Mouse (Mus musculus) liver, embryonic 11.5 days (tissue): ENCODE data around the gene Zfp740. TPM values are rescaled to one million over a fixed set of nuclear protein-coding genes. Genes with fewer than 3 reads are reported as not detected.

Experiments
- ATAC-seq: fragments of 200-750 bp; cut with Nextera tagmentation; replicated peaks from 2 replicates; pipeline ENCODE4 v1.8.0; 2017; ENCODE audit warnings: moderate number of reproducible peaks, mild to moderate bottlenecking, moderate TSS enrichment, moderate library complexity; ENCODE audit not compliant: low FRiP score
- DNase-seq: peaks from one replicate; pipeline ENCODE4 v3.0.0-alpha.2; 2017; ENCODE audit warnings: low spot score
- H3K27ac ChIP-seq: fragments of 300-500 bp; sonication (generic); 2 replicates; pipeline ENCODE4 v1.5.1; 2014; ENCODE audit warnings: mild to moderate bottlenecking, low read depth, low read length, control low read depth
- H3K27me3 ChIP-seq: fragments of 300-500 bp; sonication (generic); replicated peaks from 2 replicates; pipeline ENCODE4 v1.6.1; 2014; ENCODE audit warnings: low read length, mixed read lengths; ENCODE audit not compliant: control insufficient read depth, insufficient read depth
- H3K36me3 ChIP-seq: fragments of 300-500 bp; sonication (generic); 2 replicates; pipeline ENCODE4 v1.6.1; 2014; ENCODE audit warnings: mild to moderate bottlenecking, low read length, moderate library complexity, mixed read lengths; ENCODE audit not compliant: control insufficient read depth, insufficient read depth
- H3K4me1 ChIP-seq: fragments of 300-500 bp; sonication (generic); replicated peaks from 2 replicates; pipeline ENCODE4 v1.6.1; 2014; ENCODE audit warnings: low read length, mixed read lengths; ENCODE audit not compliant: control insufficient read depth, insufficient read depth
- H3K4me2 ChIP-seq: fragments of 300-500 bp; sonication (generic); 2 replicates; pipeline ENCODE4 v1.6.1; 2014; ENCODE audit warnings: mild to moderate bottlenecking, control low read depth, moderate library complexity
- H3K4me3 ChIP-seq: fragments of 300-500 bp; sonication (generic); 2 replicates; pipeline ENCODE4 v1.5.1; 2014; ENCODE audit warnings: low read depth, low read length, control low read depth
- H3K9ac ChIP-seq: fragments of 300-500 bp; sonication (generic); 2 replicates; pipeline ENCODE4 v1.6.1; 2014; ENCODE audit warnings: low read depth, low read length, control low read depth
- H3K9me3 ChIP-seq: fragments of 300-500 bp; sonication (generic); 2 replicates; pipeline ENCODE4 v1.6.1; 2016; ENCODE audit warnings: low read length, inconsistent platforms, mixed read lengths; ENCODE audit not compliant: control insufficient read depth
- WGBS: fragments of 180-500 bp; shearing (Covaris S2); extraction: QIAGEN DNeasy Blood & Tissue Kit; methylation state at CpG from one replicate; pipeline ENCODE4 v1.1.7; 2014; 5-methylcytosine and 5-hydroxymethylcytosine counted together
- polyA plus RNA-seq: library from polyadenylated mRNA; unstranded; fragments of >200 nt; fragmentation: Nextera tagmentation; extraction: Ambion mirVana; gene quantifications from 2 replicates; pipeline ENCODE4 v1.2.1, GENCODE M21; 2014

The Zfp740 gene
- polyA plus RNA-seq, 1 experiment from 2014 or later, result 38.3 TPM

- DNase-seq (peak; percentile 85), ATAC-seq (peak; percentile 39)
- Histone ChIP-seq H3K4me2 (peak overlapping the region; percentile 89), H3K9me3 (no peaks in the 10 kb centered on the region), H3K27me3 (peaks cover 84% of the 10 kb centered on the region), H3K4me3 (peak overlapping the region; percentile 51), H3K27ac (peak overlapping the region; percentile 81), H3K9ac (0 out of 2 replicates have a peak overlapping the region, but pooled peaks have one; percentile 58), H3K36me3 (no peaks in the 10 kb centered on the region), H3K4me1 (peaks cover 46% of the 10 kb centered on the region)
- WGBS, result under 1% methylated on average over 35 of the region's 35 CpGs
These were observed 43.8 kb downstream of the Zfp740 start for GRCm38 (mm10) chr15:102246866-102247251.

- Histone ChIP-seq H3K4me1 (peaks cover 45% of the 10 kb centered on the region), H3K4me3 (peak overlapping the region; percentile 51), H3K27ac (peak overlapping the region; percentile 81), H3K27me3 (peaks cover 90% of the 10 kb centered on the region), H3K4me2 (peak overlapping the region; percentile 89), H3K9me3 (no peaks in the 10 kb centered on the region), H3K9ac (peak overlapping the region; percentile 58), H3K36me3 (no peaks in the 10 kb centered on the region)
- ATAC-seq, result peak; percentile 38
- WGBS, result 1% methylated on average over 65 of the region's 65 CpGs
- DNase-seq, result peak; percentile 80
These were observed 44.4 kb downstream of the Zfp740 start for GRCm38 (mm10) chr15:102247252-102248130.

- Histone ChIP-seq H3K9ac (peak overlapping the region; percentile 58), H3K27ac (peak overlapping the region; percentile 81), H3K36me3 (no peaks in the 10 kb centered on the region), H3K27me3 (peaks cover 93% of the 10 kb centered on the region), H3K4me3 (peak overlapping the region; percentile 51), H3K9me3 (no peaks in the 10 kb centered on the region), H3K4me1 (peaks cover 38% of the 10 kb centered on the region), H3K4me2 (peak overlapping the region; percentile 89)
- 14% methylated on average over 8 of the region's 8 CpGs for WGBS
- DNase-seq (no peak), ATAC-seq (no peak)
These were observed 45.2 kb downstream of the Zfp740 start for GRCm38 (mm10) chr15:102248131-102248811.

- peaks cover 32% of the 10 kb centered on the region for H3K4me1 ChIP-seq
- peak overlapping the region; percentile 89; the same call in 1 of the 2 replicates for H3K4me2 ChIP-seq
- no peak overlapping the region for H3K4me3 ChIP-seq
- WGBS, result 0% methylated on average over 3 of the region's 3 CpGs
- ATAC-seq, result no peak
- no peaks in the 10 kb centered on the region for H3K36me3 ChIP-seq
- no peaks in the 10 kb centered on the region for H3K9me3 ChIP-seq
- no peak for DNase-seq
- H3K9ac ChIP-seq, result no peak overlapping the region
- peak overlapping the region; percentile 81; the same call in 1 of the 2 replicates for H3K27ac ChIP-seq
- H3K27me3 ChIP-seq, result peaks cover 91% of the 10 kb centered on the region
These were observed 45.8 kb downstream of the Zfp740 start for GRCm38 (mm10) chr15:102248812-102249191.

GRCm38 (mm10) chr15:102249251-102249691 lies 46.2 kb downstream of the Zfp740 start:
- Histone ChIP-seq H3K4me2 (peak overlapping the region; percentile 44), H3K4me3 (no peak overlapping the region), H3K27me3 (peaks cover 91% of the 10 kb centered on the region), H3K27ac (peak overlapping the region; percentile 2; the same call in 1 of the 2 replicates), H3K4me1 (peaks cover 28% of the 10 kb centered on the region), H3K9me3 (no peaks in the 10 kb centered on the region), H3K36me3 (no peaks in the 10 kb centered on the region), H3K9ac (no peak overlapping the region)
- DNase-seq, result no peak
- ATAC-seq, result no peak
- 4% methylated on average over 13 of the region's 13 CpGs for WGBS

- WGBS, result 48% methylated on average over 9 of the region's 9 CpGs
- H3K4me3 ChIP-seq, result no peak overlapping the region
- ATAC-seq (no peak), DNase-seq (no peak)
- peaks cover 23% of the 10 kb centered on the region for H3K4me1 ChIP-seq
- peak overlapping the region; percentile 44; the same call in 1 of the 2 replicates for H3K4me2 ChIP-seq
- no peaks in the 10 kb centered on the region for H3K9me3 ChIP-seq
- 0 out of 2 replicates have a peak overlapping the region, but pooled peaks have one; percentile 12 for H3K9ac ChIP-seq
- H3K27ac ChIP-seq, result peak overlapping the region; percentile 2; the same call in 1 of the 2 replicates
- no peaks in the 10 kb centered on the region for H3K36me3 ChIP-seq
- H3K27me3 ChIP-seq, result peaks cover 87% of the 10 kb centered on the region
These were observed 46.9 kb downstream of the Zfp740 start for GRCm38 (mm10) chr15:102249967-102250366.

GRCm38 (mm10) chr15:102250521-102250920 lies 47.5 kb downstream of the Zfp740 start:
- Histone ChIP-seq H3K9ac (no peak overlapping the region), H3K27me3 (peaks cover 87% of the 10 kb centered on the region), H3K27ac (no peak overlapping the region), H3K4me1 (peaks cover 18% of the 10 kb centered on the region), H3K4me2 (no peak overlapping the region), H3K36me3 (no peaks in the 10 kb centered on the region), H3K9me3 (no peaks in the 10 kb centered on the region), H3K4me3 (no peak overlapping the region)
- WGBS, result 69% methylated on average over 5 of the region's 5 CpGs
- DNase-seq (no peak), ATAC-seq (no peak)

- H3K27ac ChIP-seq, result no peak overlapping the region
- ATAC-seq (no peak), DNase-seq (no peak)
- WGBS, result 47% methylated on average over 14 of the region's 14 CpGs
- H3K36me3 ChIP-seq, result no peaks in the 10 kb centered on the region
- H3K4me1 ChIP-seq, result peaks cover 19% of the 10 kb centered on the region
- H3K9me3 ChIP-seq, result no peaks in the 10 kb centered on the region
- H3K4me3 ChIP-seq, result no peak overlapping the region
- H3K4me2 ChIP-seq, result no peak overlapping the region
- H3K9ac ChIP-seq, result no peak overlapping the region
- H3K27me3 ChIP-seq, result peaks cover 85% of the 10 kb centered on the region
These were observed 52.7 kb downstream of the Zfp740 start for GRCm38 (mm10) chr15:102255547-102256255.
